Mouse (Mus musculus) left cerebral cortex, postnatal 36 days (tissue): ENCODE measurements around the gene Bcl2. TPM values are rescaled to one million over a fixed set of nuclear protein-coding genes. Genes with fewer than 3 reads are reported as not detected.

ENCODE experiments used
- microRNA-seq: library from miRNA; unstranded; fragments of <30 nt; microRNA quantifications from one replicate; pipeline ENCODE4 v1.2.0, GENCODE M21; 2022
- total RNA-seq, 2 experiments: library from RNA; stranded (reverse); gene quantifications; 2 replicates each; pipeline ENCODE4 v1.2.3; 2021

Gene Bcl2
- total RNA-seq, 2 experiments from 2014 or later = 11.0 to 16.1 TPM

Small RNA genes lying within 50 kb of the gene (microRNA-seq; reads per million reads assigned to microRNA genes)
- not detected for gene Mir3473f

Other genes starting within 250 kb of the Bcl2 start
- 10 to 100 TPM; 24.4 to 29.9 TPM for gene Kdsr, start 45.5 kb upstream of the Bcl2 start, total RNA-seq
- 10 to 100 TPM; 48.4 to 60.7 TPM for gene Vps4b, start 82.5 kb upstream of the Bcl2 start, total RNA-seq
- gene Serpinb5, start 146.9 kb upstream of the Bcl2 start, total RNA-seq = not detected
- not detected for gene Serpinb12, start 220.2 kb upstream of the Bcl2 start, total RNA-seq